Mouse (Mus musculus): ENCODE measurements at regions not wholly inside any gene's neighbourhood (a gene's known extent, or its start where the extent isn't known, plus 50 kb on each side); places are given as distances from the start of the nearest gene placed in this dataset.

- no peak for DNase-seq (ENCODE audit: extremely low read depth, insufficient read length, low spot score)
These were observed 203.2 kb upstream of the Chl1 start for GRCm38 (mm10) chr6:103307250-103307580.

- DNase-seq (ENCODE audit: extremely low read depth, insufficient read length, low spot score) = no peak
These were observed 198.2 kb upstream of the Chl1 start for GRCm38 (mm10) chr6:103312149-103312548.

DNA sequence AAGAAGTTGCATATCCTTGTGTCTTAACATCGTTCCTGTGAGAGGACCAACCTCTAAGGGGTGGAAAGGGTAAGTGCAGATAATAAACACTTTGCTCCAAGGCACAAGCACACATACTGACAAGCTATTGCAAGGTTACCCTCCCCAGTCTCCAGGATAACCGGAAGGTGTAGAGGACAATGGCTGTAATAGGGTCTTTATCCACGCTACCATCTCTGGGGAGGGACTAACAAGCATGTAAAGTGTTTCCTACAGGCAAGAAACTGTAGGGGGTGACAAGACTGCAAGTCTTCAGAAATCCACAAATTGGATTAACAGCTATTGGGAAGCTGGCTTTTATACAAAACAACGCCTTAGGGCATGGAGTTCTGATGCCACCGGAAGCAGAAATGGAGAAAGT is 197.5 kb upstream of the Chl1 start:
- no peak for DNase-seq (ENCODE audit: extremely low read depth, insufficient read length, low spot score)

DNA sequence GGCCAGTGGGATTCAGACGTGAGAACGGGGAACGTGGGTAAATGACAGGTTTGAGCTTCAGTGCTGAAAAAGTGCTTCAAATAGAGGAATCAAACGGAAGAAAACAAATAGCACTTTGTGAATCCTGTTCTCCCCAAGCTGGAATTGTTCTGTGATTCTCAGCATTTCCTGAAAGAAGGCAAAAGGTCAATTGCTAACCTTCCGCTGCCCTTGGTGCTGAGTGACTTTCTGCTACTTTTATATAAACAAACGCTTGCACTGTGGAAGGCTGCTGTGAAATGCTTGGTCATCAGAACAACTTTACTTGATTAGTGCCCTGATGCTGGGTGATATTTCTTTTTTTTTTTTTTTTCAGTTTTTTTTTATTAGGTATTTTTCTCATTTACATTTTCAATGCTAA is 192.3 kb upstream of the Chl1 start:
- no peak for DNase-seq (ENCODE audit: extremely low read depth, insufficient read length, low spot score)

GRCm38 (mm10) chr6:103318677-103319359 is 191.6 kb upstream of the Chl1 start:
- DNase-seq (ENCODE audit: extremely low read depth, insufficient read length, low spot score) = no peak

GRCm38 (mm10) chr6:103319964-103320363 is 190.4 kb upstream of the Chl1 start:
- no peak for DNase-seq (ENCODE audit: extremely low read depth, insufficient read length, low spot score)

GRCm38 (mm10) chr6:103320550-103320949 is 189.8 kb upstream of the Chl1 start:
- no peak for DNase-seq (ENCODE audit: extremely low read depth, insufficient read length, low spot score)

GRCm38 (mm10) chr6:103321058-103321457 is 189.3 kb upstream of the Chl1 start:
- DNase-seq (ENCODE audit: extremely low read depth, insufficient read length, low spot score) = no peak

GRCm38 (mm10) chr6:103322442-103322841 is 187.9 kb upstream of the Chl1 start:
- no peak for DNase-seq (ENCODE audit: extremely low read depth, insufficient read length, low spot score)

GRCm38 (mm10) chr6:103335683-103336082 is 174.7 kb upstream of the Chl1 start:
- DNase-seq (ENCODE audit: extremely low read depth, insufficient read length, low spot score) = no peak

DNA sequence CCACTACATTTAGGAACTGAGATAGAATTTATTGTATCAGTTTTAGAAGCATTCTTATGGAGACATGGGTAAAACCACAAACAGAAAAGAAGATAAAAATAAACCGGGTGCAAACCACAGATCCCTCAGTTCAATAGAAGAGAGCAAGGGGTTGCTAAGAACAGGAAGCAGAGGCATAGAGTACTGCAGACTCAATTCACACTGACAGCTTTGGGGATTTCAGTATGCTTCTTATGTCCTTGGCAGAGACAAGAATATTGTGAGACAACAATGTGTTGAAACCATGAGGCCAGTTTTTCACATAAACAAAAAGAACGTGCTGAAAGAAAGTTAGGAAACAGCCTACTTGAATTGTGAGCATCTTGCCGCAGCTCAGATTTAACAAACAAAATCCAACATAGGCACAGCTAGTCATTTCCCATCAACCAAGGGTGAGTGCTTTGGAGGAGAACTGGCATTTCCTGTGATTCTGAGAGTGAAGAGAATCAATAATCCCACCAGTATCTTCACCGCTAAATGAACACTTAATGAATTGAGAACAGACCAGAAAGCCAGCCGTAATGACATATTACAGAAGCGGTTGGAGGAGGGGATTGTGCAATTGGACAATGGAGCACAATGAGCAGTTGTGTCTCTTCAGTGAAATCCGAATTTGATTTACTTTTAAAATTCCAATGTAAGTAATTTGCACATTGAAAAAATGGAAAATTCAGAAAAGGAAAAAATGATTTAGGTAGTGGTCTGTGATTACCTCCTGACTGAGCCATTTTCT is 170.2 kb upstream of the Chl1 start:
- no peak for DNase-seq (ENCODE audit: extremely low read depth, insufficient read length, low spot score)

- DNase-seq (ENCODE audit: extremely low read depth, insufficient read length, low spot score) = no peak
These were observed 166.9 kb upstream of the Chl1 start for GRCm38 (mm10) chr6:103343515-103343914.

GRCm38 (mm10) chr6:103344413-103344812 is 166.0 kb upstream of the Chl1 start:
- DNase-seq (ENCODE audit: extremely low read depth, insufficient read length, low spot score) = no peak

DNA sequence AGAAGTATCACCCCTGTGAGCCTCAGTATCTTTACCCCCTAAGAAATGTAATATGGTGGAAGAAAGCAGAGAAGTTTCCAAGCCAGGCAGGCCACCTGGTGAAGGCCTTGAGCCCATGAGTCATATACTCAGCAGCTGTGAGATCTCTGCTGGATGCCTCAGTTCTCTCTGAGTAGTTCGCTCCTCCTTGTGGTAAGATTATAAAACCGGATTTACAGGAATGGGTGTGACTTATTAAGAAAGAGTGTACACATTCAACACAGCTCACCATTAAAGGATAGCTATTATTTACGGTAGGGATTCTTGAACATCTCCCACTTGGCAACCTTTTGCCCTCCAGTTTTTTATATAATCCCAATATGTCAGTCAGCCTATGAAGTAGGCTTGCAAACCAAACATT is 165.2 kb upstream of the Chl1 start:
- no peak for DNase-seq (ENCODE audit: extremely low read depth, insufficient read length, low spot score)

GRCm38 (mm10) chr6:103352405-103353124 is 157.8 kb upstream of the Chl1 start:
- no peak for DNase-seq (ENCODE audit: extremely low read depth, insufficient read length, low spot score)

DNA sequence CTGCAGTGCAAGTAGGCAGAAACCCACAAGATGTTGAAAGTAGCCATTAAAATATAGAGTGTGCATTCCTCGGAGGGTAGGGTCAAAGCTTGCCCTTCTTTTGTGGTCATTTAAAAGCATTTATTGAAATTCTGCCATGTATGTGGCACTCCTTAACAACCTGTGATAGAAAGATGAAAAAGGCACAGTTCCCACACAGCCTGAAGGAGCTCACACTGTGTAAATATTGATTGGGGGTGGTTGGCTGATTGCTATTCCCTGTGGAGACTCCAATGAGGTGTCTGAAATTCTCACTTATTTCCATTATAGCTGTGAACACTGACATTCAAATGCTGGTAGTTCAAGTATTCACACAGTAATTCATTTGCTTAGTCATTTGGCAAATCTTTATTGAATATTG is 157.0 kb upstream of the Chl1 start:
- DNase-seq (ENCODE audit: extremely low read depth, insufficient read length, low spot score) = no peak

DNA sequence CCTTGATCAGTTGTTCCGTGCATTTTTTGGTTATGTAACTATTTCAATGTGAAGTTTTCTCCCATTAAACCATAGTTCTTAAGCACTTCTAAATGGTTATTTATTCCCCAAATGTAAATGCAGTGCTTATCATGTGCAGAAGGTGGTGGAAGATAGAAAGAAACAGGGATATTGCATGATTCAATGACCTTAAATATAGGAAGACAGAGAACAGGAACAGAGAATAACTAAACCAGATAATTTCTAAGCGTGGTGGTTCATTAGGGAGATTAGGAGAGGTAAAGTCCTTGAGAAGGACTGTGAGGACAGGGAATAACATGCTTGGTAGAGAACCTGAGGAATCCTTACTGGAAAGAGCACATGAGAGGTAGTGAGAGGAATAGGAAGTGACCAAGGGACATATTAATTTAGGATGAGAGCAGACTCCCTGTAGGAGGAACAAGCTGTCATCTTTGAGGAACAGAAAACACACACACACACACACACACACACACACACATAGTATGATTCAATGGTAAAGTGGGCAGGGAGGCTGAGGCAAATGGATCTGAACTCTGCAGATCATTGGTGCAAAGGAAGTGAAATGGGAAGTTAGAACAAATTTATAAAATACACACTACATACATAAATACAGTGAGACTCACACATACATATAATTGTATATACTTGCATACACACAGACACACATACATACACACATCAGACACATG is 143.4 kb upstream of the Chl1 start:
- DNase-seq (ENCODE audit: extremely low read depth, insufficient read length, low spot score) = no peak

- DNase-seq (ENCODE audit: extremely low read depth, insufficient read length, low spot score) = no peak
These were observed 135.4 kb upstream of the Chl1 start for GRCm38 (mm10) chr6:103374956-103375355.

DNA sequence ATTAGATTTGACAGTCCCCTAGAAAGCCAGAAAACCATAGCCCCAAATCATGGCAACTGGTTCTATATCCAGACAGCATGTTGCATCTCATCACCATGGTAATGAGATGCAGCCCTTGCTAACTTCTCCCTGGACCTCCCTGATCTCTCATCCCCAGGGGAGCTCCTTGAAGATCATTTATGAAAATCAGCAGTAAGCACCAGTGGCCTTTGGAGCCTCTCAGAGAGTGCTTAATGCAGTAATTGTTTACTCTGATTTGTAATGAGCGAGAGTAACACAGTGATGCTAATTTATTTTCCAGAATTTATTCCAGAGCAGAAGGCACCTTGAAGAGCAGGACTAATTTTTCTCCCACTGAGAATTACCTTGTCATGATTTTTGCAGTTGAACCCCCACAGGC is 133.1 kb upstream of the Chl1 start:
- DNase-seq (ENCODE audit: extremely low read depth, insufficient read length, low spot score) = no peak

GRCm38 (mm10) chr6:103378047-103378446 is 132.3 kb upstream of the Chl1 start:
- no peak for DNase-seq (ENCODE audit: extremely low read depth, insufficient read length, low spot score)

- DNase-seq (ENCODE audit: extremely low read depth, insufficient read length, low spot score) = no peak
These were observed 129.4 kb upstream of the Chl1 start for GRCm38 (mm10) chr6:103381030-103381429.
